Mouse (Mus musculus) ovary, postnatal 10 days (tissue): ENCODE results near the gene Gse1.

Source experiments
- DNase-seq: peaks from one replicate; pipeline ENCODE4 v3.0.0; 2022; ENCODE audit warnings: low spot score

Gse1 gene

DNA sequence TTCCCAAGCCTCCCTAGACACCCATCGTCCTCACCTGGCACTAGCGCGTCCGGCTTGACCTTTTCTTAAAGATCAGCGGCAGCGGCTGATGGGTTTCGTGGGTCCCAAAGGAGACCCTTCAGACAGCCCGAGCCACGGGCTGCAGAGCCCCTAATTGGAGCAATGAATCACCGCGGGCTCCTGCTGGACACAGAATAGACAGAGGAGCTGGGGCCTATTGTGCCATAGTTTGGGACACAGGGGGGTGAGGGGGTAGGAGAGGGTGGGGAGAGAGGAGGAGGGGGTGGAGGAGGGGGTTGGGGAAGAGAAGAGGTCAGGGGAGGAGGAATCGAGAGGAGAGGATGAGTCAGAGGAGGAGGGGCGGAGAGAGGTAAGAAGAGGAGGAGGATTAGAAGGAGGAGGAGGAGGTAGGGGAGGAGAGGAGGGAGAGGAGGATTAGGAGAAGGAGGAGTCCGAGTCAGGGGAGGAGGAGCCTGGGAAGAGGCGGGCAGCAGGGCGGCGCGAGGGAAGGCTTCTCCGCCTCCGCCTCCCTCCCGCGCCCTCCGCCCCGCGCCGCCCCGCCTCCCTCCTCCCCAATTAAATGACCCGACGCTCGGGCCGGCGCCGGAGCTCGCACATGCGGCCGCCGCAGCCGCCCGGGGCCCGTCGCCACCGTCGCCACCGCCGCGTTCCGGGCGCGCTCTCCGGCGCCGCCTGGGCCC is at the start of gene Gse1:
Gse1 (plus strand) TSS at position 566 of the 701 bp plus-strand sequence.
- DNase-seq, result no peak

DNA sequence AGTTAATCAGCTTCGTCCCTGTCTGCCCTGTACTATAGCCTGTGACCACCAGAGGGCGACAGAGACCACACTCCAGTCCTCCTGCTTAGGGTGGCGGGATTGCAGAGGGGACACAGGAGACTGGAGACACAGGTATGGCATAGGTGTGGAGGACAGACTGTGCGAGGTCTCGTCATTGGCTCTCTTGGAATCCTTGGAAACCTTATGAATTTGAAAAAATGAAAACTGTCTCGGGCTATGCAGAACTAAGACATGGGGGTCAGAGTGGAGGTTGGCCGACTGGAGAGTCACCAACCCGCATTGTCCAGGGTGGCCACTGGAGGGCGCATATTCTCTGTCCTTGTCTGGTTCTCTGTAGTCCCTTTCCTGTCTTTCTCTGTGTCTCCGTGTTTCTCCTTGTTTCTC is 49.2 kb upstream of the Gse1 start:
- peak; percentile 98 for DNase-seq

DNA sequence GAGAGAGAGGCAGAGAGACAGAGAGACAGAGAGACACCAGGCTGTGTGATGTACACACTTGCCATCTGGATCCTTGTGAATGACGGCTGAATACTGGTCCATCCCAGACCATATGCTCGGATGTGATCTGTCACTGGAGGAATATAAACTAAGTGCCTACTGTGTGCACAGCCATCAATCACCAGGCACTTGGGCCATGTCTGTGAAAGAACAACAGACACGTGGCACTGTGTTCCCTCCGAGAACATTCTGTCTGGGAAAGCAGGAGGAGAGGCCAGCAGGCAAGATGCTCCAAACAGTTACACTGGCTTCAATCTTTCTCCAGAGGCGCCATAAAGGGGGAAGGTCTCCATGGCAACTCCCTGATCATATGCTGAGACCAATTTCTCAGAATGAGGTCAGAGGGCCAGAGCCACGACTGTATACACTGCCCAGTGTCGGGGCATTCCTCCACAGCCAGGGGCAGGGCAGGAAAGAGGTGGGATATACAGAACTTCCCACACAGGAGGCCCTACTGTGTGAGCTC is 47.7 kb upstream of the Gse1 start:
- DNase-seq, result no peak

DNA sequence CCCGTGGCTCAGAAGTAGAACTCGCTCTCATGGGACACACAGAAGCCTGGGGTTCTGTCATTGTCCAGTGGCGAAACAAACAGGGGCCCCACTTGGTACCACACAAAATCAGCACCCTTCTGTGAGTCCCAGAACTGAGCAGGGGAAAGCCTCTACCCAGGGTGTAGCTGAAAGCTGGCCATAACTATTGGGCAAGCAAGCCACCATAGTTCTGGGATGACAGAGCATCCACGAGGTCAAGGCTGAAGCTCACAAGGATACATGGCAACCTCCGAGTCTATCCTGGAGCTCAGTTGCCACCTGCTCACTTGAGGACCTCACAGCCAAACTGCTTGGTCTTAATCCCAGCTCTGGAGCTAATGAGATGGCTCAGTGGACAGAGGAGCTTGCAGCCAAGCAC is 47.0 kb upstream of the Gse1 start:
- no peak for DNase-seq

- no peak for DNase-seq
Observed at GRCm38 (mm10) chr8:120181861-120182414, 46.3 kb upstream of the Gse1 start.

DNA sequence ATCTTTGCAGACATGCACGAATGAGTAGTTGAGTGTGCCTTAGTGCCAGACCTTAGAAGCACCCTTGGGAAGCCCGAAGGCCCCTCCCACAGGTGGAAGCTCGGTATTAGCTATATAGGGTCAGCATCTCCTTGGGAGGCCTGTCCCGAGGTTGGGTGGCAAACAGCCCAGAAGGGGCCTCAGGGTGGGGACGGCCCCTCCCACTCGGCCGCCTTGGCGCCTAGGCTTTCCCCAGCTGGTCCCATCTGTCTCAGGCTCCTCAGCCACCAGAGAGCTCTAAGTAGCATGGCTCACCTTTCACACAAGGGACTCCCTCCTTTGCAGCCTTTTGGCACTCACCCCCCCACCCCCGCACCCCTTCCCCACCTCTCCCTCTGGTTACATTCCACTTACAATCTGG is 43.9 kb upstream of the Gse1 start:
- no peak for DNase-seq

GRCm38 (mm10) chr8:120184850-120185792 is 43.1 kb upstream of the Gse1 start:
- no peak for DNase-seq

DNA sequence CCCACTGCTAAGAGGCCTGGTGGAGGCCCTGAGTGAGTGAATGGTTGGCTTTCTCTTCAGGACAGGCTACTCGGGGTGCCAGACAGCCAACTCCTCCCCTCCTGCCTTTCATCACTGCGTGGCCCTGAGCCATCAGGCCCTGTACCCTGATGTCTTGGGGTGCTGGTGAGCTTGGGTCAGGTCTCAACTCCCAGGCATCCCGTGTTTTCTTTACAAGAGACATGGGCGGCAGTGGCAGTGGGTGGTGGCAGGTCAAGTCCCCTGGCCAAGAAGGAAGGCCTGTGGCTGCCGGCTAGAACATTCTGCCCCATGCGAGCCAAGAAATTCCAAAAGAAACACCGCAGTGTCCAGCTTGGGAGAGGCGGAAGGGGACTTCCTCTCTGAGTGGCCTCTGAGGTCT is 41.8 kb upstream of the Gse1 start:
- DNase-seq, result no peak

- DNase-seq, result no peak
Observed at GRCm38 (mm10) chr8:120188510-120188909, 39.7 kb upstream of the Gse1 start.

GRCm38 (mm10) chr8:120189440-120189839 is 38.8 kb upstream of the Gse1 start:
- no peak for DNase-seq

DNA sequence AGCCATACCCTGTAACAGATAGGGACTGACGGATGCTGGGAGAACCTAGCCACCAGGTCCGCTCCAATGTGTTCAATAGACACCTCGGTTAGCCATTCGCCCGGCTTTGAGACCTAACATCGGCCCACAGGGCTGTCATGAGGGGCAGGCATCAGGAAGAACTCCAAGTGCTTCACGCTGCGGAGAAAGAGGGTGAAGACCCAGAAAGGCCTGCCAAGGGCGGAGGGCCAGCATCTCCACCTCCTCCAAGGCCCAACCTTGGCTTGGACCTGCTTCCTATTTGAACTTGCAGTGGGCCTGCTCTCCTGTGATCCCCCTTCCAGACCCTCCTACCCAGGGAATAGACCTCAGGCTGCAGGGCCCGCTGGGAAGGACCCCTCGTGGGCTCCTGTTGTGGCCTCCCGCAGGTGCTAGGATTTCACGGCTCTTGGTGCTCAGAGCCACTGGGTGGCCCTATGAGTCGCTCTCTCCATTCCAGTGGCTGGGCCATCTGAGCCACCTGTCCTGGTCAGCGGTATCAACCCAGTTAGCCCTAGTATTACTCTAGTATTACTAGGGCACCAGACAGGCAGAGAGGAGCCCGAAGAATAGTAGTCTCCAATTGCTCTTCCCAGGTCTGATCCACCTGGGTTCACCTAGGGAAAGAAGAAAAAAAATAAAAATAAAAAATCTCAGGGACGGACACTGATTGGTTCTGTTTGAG is 38.0 kb upstream of the Gse1 start:
- DNase-seq, result no peak

GRCm38 (mm10) chr8:120190810-120191413 is 37.3 kb upstream of the Gse1 start:
- DNase-seq, result peak; percentile 95

- no peak for DNase-seq
Observed at GRCm38 (mm10) chr8:120191633-120192032, 36.6 kb upstream of the Gse1 start.

- no peak for DNase-seq
Observed at GRCm38 (mm10) chr8:120192118-120192517, 36.1 kb upstream of the Gse1 start.

DNA sequence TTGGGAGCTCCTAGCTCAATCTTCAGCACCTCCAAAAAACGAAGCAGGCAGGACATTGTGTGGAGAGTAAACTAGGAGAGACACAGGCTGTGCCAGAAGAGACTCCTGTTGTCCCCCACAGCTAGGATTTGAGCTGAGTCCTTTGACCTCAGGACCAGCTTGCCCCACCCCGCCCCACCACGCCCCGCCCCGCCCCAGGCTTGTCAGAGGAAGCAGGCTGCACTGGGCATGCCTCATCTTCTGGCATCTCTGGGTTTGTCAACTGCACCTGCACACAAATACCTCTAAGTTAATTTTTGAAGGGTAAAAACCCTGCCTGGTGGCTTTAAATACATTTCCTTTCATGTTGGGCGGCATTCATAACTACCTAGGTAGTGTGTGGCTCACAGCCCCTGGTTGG is 26.9 kb upstream of the Gse1 start:
- no peak for DNase-seq

DNA sequence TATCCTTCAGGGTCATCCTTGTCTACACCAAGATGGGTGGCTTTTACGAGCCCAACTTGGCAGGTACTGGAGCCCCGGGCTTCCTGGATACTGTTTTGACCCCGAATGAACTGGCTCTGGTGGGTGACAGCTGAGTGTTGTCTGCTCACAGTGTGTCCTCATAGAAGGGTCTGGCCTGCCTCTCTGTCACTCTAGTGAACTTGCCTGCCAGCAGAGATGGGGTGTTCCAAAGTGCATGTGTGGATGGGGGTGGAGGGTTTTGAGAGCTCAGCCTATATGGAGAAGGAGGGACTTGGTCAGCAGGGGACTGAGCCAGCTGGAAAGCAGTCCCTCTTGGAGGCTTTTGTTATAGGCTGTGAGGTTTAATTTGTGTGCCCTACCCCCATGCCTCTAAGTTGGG is 25.7 kb upstream of the Gse1 start:
- no peak for DNase-seq

DNA sequence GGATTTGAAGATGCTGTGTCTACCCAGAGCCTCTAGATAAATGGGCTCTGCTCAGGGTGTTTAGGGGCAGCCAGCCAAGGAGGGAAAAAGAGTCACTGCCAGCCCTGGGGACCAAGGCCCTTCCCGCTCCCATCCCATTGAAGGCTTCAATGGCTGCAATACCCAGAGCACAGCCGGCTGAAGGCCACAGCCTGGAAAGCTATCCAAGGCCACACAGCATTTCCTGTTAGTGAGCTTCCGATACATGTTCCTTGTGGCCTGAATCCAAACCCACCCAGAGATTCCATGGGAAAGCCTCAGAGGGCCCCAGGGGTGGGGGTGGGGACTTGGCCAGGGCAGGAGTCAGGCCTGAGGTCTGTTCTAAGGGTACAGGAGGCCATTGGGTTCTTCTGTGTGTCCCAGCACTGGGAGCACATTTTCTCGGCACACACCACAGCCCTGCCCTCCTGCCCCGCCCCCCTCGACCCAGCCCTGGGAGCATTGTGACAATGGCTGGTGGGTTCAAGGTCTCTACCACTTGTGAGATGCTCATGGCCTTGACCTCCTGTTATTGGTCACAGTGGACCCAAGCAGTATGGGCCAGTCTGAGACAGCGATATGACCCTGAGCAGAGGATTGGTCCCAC is 23.4 kb upstream of the Gse1 start:
- no peak for DNase-seq

DNA sequence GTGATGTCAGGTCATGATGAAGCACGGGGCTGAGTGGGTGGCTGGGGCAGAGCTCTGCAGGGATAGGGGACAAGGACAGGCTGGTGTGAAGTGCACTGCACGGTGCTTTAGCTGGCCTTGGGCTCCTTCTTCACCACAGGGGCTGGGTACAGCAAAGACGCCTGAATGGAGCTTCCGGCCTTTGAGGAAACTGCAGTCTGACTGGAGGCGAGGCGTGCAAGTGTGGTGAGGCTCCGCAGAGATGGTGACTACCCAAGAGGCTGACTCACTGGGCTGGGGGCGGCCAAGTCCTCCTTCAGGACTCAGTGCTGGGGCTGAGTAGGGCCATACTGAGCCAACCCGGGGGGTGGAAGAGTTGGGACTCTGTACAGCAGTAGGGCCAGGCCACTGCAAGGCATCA is 22.3 kb upstream of the Gse1 start:
- DNase-seq, result no peak

DNA sequence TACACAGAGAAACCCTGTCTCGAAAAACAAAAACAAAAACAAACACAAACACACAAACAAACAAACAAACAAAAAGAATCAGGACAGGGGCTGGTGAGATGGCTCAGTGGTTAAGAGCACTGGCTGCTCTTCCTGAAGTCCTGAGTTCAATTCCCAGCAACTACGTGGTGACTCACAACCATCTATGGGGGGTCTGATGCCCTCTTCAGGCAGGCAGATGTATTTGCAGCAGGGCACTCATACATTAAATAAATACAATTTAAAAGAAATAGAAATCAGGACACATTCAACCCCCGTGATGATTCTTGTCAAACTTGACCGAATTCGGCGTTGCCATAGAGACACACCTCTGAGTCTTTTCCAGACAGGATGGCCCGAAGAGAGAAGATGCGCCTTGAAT is 20.9 kb upstream of the Gse1 start:
- DNase-seq, result no peak

GRCm38 (mm10) chr8:120208113-120208512 is 20.1 kb upstream of the Gse1 start:
- DNase-seq, result no peak

DNA sequence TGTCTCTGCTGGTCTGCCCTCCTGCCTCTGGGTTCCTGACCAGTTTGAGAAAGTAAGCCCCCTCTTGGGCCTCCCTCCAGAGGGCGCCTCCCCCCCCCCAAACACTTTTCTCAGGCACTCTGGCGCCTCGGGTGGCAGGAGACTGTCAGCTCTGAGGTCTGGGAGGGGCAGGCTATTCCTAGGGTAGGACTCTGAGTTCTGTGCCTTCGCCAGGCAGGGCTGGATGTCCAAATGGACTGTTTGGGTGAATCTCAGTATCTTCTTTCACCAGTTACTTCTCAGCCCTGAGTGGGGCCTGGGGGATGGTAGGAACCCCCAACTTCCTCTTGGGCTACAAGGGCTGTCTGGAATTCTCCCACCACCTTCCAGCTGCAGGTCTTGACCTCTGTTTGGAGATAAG is 16.9 kb upstream of the Gse1 start:
- DNase-seq, result no peak
